ENCODE assay signal across 23 mouse cellular contexts in the genomic region with DNA sequence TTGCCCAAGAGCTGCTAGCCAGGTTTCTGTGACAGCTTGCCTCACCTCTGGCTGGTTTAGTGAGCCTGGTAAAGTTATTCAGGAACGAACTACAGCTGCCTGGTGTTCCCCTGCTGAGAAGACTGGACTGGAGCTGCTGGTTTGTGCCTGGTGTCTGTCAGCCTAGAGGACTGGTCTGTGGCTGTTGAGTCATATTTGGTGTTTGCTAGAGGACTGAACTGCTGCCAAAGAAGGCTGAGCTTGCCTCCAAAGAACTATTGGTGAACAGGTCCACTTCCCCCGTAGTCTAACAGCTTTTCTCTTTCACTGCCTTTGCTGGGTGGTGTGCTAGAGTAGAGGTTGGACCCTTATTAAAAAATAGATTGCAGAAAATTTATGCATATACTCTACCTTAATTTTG. TPM values are rescaled to one million over a fixed set of nuclear protein-coding genes. Genes with fewer than 3 reads are reported as not detected.
"Had no signal": no experiment of that assay in that cellular context is flagged by ENCODE, and none has a peak within 500 bp of the region (broad histone marks: within the 10 kb centered on the region; RNA-seq: fewer than 3 reads in every experiment).

No protein-coding gene starts in this region.

- H3K9me3 ChIP-seq: liver, embryonic 15.5 days; lung, embryonic 15.5 days; megakaryocyte, embryonic 14.5 days; midbrain, embryonic 10.5 days; neural tube, embryonic 12.5 days; neural tube, embryonic 15.5 days had no signal

- H3K4me3 ChIP-seq: layer of hippocampus, adult 2 months; left cerebral cortex, adult 2 months; liver, embryonic 15.5 days; lung, embryonic 15.5 days; megakaryocyte, embryonic 14.5 days; midbrain, embryonic 10.5 days; neural tube, embryonic 12.5 days; neural tube, embryonic 15.5 days had no signal

- H3K27me3 ChIP-seq: liver, embryonic 15.5 days; lung, embryonic 15.5 days; neural tube, embryonic 12.5 days; neural tube, embryonic 15.5 days had no signal

- H3K4me1 ChIP-seq: liver, embryonic 15.5 days; lung, embryonic 15.5 days; megakaryocyte, embryonic 14.5 days; midbrain, embryonic 10.5 days; neural tube, embryonic 12.5 days; neural tube, embryonic 15.5 days had no signal

- H3K9ac ChIP-seq: liver, embryonic 15.5 days; lung, embryonic 15.5 days; neural tube, embryonic 12.5 days; neural tube, embryonic 15.5 days had no signal

- H3K4me2 ChIP-seq: liver, embryonic 11.5 days; liver, embryonic 15.5 days; lung, embryonic 15.5 days; neural tube, embryonic 12.5 days; neural tube, embryonic 15.5 days had no signal

- H3K36me3 ChIP-seq: liver, embryonic 15.5 days; lung, embryonic 15.5 days; midbrain, embryonic 10.5 days; neural tube, embryonic 12.5 days; neural tube, embryonic 15.5 days had no signal

- H3K27ac ChIP-seq: layer of hippocampus, adult 2 months; left cerebral cortex, adult 2 months; liver, embryonic 15.5 days; lung, embryonic 15.5 days; midbrain, embryonic 10.5 days; neural tube, embryonic 12.5 days; neural tube, embryonic 15.5 days had no signal

- DNase-seq: kidney, adult 9 months; kidney, postnatal 25 days; layer of hippocampus, adult 9-11 months; lung, adult 18-20 months; lung, postnatal 10 days; lung, postnatal 36 days; midbrain, embryonic 14.5 days; right cerebral cortex, adult 18-20 months; right cerebral cortex, postnatal 14 days; spleen, adult 18-20 months; thymus, adult 18-20 months; thymus, postnatal 36 days had no signal

RNA-seq across cellular contexts. Expression of a gene that starts 19.2 kb away (rescaled TPM):
- polyA plus RNA-seq: kidney, embryonic 16.5 days; limb, embryonic 11.5 days; liver, embryonic 11.5 days; liver, embryonic 15.5 days had no signal
